Mouse (Mus musculus): ENCODE data around the gene Cdc42bpg.

GRCm38 (mm10) chr19:6343996-6344395 lies 37.7 kb downstream of the Cdc42bpg start:
- TF ChIP-seq CTCF (IDR thresholded peaks at IDR 0.05; ENCODE audit: insufficient read depth, low read length) (no peak), POLR2A (IDR thresholded peaks at IDR 0.05; ENCODE audit: borderline replicate concordance, extremely low read depth, low read depth, low read length) (no peak)
